Mouse (Mus musculus) pancreas, adult 10 weeks (tissue): ENCODE results near the gene A630010A05Rik. TPM values are rescaled to one million over a fixed set of nuclear protein-coding genes. Genes with fewer than 3 reads are reported as not detected.

Experiments used
- polyA plus RNA-seq: library from polyadenylated mRNA; stranded (reverse); fragments of 350-450 nt; fragmentation: Illumina TruSeq; extraction: RNeasy Lipid Tissue Mini Kit (QIAGEN cat#74804); gene quantifications from one replicate; pipeline ENCODE4 v1.2.3, GENCODE M21; 2015; ENCODE audit warnings: low read depth, low replicate concordance; ENCODE audit not compliant: insufficient read depth

A630010A05Rik gene
- polyA plus RNA-seq, result not detected

GRCm38 (mm10) chr16:14562017-14562416 is at the start of gene A630010A05Rik:
TSS of gene A630010A05Rik (plus strand) at chr16:14562317.

Other genes starting within 250 kb of the A630010A05Rik start
- 17.0 TPM for gene Fopnl, start 244.9 kb upstream of the A630010A05Rik start, polyA plus RNA-seq
- 4.9 TPM for gene Abcc1, start 200.8 kb upstream of the A630010A05Rik start, polyA plus RNA-seq